Mouse (Mus musculus) embryonic facial prominence, embryonic 11.5 days (tissue): ENCODE results near the gene H2-Q10. TPM values are rescaled to one million over a fixed set of nuclear protein-coding genes. Genes with fewer than 3 reads are reported as not detected.

ENCODE experiments used
- polyA plus RNA-seq: library from polyadenylated mRNA; unstranded; fragments of >200 nt; fragmentation: Nextera tagmentation; extraction: Ambion mirVana; gene quantifications from 2 replicates; pipeline ENCODE4 v1.2.1, GENCODE M21; 2014

Gene H2-Q10
- polyA plus RNA-seq, 1 experiment from 2014 or later = 0.18 TPM

Other genes starting within 250 kb of the H2-Q10 start
- gene Gm16181, start 249.3 kb upstream of the H2-Q10 start, polyA plus RNA-seq = not detected in 2 replicates
- gene Atp6v1g2, start 236.4 kb upstream of the H2-Q10 start, polyA plus RNA-seq = 6.2 and 7.9 TPM in 2 replicates
- 3.1 and 4.0 TPM in 2 replicates for gene Nfkbil1, start 234.3 kb upstream of the H2-Q10 start, polyA plus RNA-seq
- 664 and 669 TPM in 2 replicates for gene Ddx39b, start 228.3 kb upstream of the H2-Q10 start, polyA plus RNA-seq
- 18.8 and 24.0 TPM in 2 replicates for gene H2-D1, start 207.4 kb upstream of the H2-Q10 start, polyA plus RNA-seq
- 0.08 TPM in 1 of 2 replicates, not detected in the other for gene H2-Q1, start 149.7 kb upstream of the H2-Q10 start, polyA plus RNA-seq
- gene H2-Q2, start 127.8 kb upstream of the H2-Q10 start, polyA plus RNA-seq = 0.69 and 0.86 TPM in 2 replicates
- gene H2-Q4, start 90.5 kb upstream of the H2-Q10 start, polyA plus RNA-seq = 1.0 and 1.1 TPM in 2 replicates
- gene H2-Q6, start 45.2 kb upstream of the H2-Q10 start, polyA plus RNA-seq = 0.74 and 1.0 TPM in 2 replicates
- 8.4 and 8.8 TPM in 2 replicates for gene H2-Q7, start 30.9 kb upstream of the H2-Q10 start, polyA plus RNA-seq
- gene Pou5f1, start 35.9 kb downstream of the H2-Q10 start, polyA plus RNA-seq = 0.15 TPM in 1 of 2 replicates, not detected in the other
- gene Tcf19, start 46.7 kb downstream of the H2-Q10 start, polyA plus RNA-seq = 59.0 and 62.2 TPM in 2 replicates
- 11.4 and 11.8 TPM in 2 replicates for gene Cchcr1, start 47.0 kb downstream of the H2-Q10 start, polyA plus RNA-seq
- gene Psors1c2, start 63.1 kb downstream of the H2-Q10 start, polyA plus RNA-seq = 0.60 and 1.0 TPM in 2 replicates
- gene Cdsn, start 82.0 kb downstream of the H2-Q10 start, polyA plus RNA-seq = not detected in 2 replicates
- not detected in 2 replicates for gene 2300002M23Rik, start 97.4 kb downstream of the H2-Q10 start, polyA plus RNA-seq
- gene Sfta2, start 131.5 kb downstream of the H2-Q10 start, polyA plus RNA-seq = not detected in 2 replicates
- not detected in 2 replicates for gene Gm9573, start 156.5 kb downstream of the H2-Q10 start, polyA plus RNA-seq
- gene Mucl3, start 173.6 kb downstream of the H2-Q10 start, polyA plus RNA-seq = 0.13 and 0.28 TPM in 2 replicates
- gene Vars2, start 197.5 kb downstream of the H2-Q10 start, polyA plus RNA-seq = 9.1 and 10.4 TPM in 2 replicates
- 43.3 and 53.4 TPM in 2 replicates for gene Gtf2h4, start 203.7 kb downstream of the H2-Q10 start, polyA plus RNA-seq
- gene Ddr1, start 234.5 kb downstream of the H2-Q10 start, polyA plus RNA-seq = 20.4 and 24.6 TPM in 2 replicates